Mouse (Mus musculus): ENCODE measurements around the gene Klhl29. TPM values are rescaled to one million over a fixed set of nuclear protein-coding genes. Genes with fewer than 3 reads are reported as not detected.

Gene Klhl29
- total RNA-seq, 2 experiments from 2014 or later = 27.1 to 27.5 TPM

GRCm38 (mm10) chr12:5255079-5255478 lies 120.4 kb downstream of the Klhl29 start:
- DNase-seq (ENCODE audit: low spot score in 2 of 2) = no peak

GRCm38 (mm10) chr12:5254246-5254982 lies 121.1 kb downstream of the Klhl29 start:
- no peak for DNase-seq (ENCODE audit: low spot score in 2 of 2)

- DNase-seq (ENCODE audit: low spot score in 2 of 2) = peak in 1 of 2 experiments; percentile 47
These were observed 122.0 kb downstream of the Klhl29 start for GRCm38 (mm10) chr12:5253289-5254005.

- no peak for DNase-seq (ENCODE audit: low spot score in 2 of 2)
These were observed 122.9 kb downstream of the Klhl29 start for GRCm38 (mm10) chr12:5252569-5252968.

DNA sequence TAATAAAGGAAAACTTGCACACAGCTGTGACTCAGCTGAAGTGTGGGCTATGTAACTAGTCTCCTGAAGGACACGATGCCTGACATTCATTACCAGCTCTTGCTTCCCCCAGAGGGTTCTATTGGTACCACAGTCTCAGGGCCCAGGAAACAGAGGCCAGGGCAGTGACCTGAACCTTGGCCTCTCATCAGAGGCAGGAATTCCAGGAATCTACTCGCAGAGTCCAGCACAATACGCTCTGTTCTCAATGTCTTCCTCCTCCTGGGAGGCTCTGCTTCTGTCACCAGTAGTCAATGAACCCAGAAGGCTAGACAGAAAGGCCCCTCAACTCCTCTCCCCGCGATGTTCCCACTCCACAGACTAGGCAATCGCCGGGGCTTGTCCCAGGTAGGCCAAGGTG lies 125.4 kb downstream of the Klhl29 start:
- no peak for DNase-seq (ENCODE audit: low spot score in 2 of 2)

GRCm38 (mm10) chr12:5249068-5249467 lies 126.4 kb downstream of the Klhl29 start:
- DNase-seq (ENCODE audit: low spot score in 2 of 2) = no peak

DNA sequence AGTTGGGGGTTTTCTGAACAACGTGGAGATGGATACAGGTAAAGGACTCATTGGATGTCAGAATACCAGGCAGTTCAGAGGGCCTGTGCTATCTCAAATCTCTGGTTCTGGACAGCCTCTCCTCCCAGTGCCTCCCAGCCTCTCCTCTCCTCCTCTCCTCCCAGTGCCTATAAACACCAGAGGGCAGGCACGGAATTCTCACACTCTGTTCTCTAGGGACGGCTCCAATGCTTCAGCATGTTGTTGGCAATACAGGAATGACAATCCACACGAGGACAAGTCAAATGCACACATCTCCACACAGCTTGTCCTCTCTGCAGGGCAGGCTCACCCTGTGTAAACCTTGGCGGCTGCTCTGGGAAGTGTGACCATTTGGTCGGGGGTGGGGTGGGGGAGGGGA lies 128.0 kb downstream of the Klhl29 start:
- no peak for DNase-seq (ENCODE audit: low spot score in 2 of 2)

DNA sequence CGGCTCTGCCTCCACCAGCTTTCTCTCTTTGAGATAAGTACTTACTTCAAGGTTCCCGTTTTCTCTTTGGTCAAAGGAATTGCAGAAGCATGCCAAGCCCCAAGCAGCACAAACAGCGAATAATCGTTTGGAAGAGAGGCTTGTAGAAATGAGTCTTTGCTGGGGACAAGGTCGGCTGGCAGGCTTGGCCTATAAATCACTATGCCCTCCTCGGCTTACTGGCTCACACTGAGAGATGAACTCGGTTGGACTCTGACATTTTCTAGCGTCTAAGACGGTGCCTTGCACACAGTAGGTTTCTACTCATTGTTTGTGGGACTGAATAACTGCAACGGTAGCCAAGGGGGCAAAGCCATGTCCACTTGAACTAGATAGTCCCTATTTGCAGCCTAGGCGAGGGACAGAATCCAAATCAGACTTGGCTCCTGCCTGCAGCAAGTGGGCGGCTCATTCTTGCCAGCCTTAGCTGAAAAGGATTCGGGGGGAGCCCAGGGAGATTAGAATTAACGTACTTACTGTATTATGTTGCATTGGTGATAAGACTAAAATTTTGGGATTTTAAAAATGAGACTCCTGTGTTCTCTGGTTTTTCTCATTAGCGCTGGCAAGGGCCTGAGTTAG lies 128.7 kb downstream of the Klhl29 start:
- DNase-seq (ENCODE audit: low spot score in 2 of 2) = peak; percentile 48 to 56

GRCm38 (mm10) chr12:5246193-5246621 lies 129.3 kb downstream of the Klhl29 start:
- no peak for DNase-seq (ENCODE audit: low spot score in 2 of 2)

- DNase-seq (ENCODE audit: low spot score in 2 of 2) = no peak
These were observed 130.3 kb downstream of the Klhl29 start for GRCm38 (mm10) chr12:5245207-5245597.

- DNase-seq (ENCODE audit: low spot score in 2 of 2) = no peak
These were observed 130.9 kb downstream of the Klhl29 start for GRCm38 (mm10) chr12:5244431-5245206.

GRCm38 (mm10) chr12:5243867-5244266 lies 131.6 kb downstream of the Klhl29 start:
- no peak for DNase-seq (ENCODE audit: low spot score in 2 of 2)

- DNase-seq (ENCODE audit: low spot score in 2 of 2) = no peak
These were observed 132.0 kb downstream of the Klhl29 start for GRCm38 (mm10) chr12:5243449-5243848.

- no peak for DNase-seq (ENCODE audit: low spot score in 2 of 2)
These were observed 132.7 kb downstream of the Klhl29 start for GRCm38 (mm10) chr12:5242551-5243330.

DNA sequence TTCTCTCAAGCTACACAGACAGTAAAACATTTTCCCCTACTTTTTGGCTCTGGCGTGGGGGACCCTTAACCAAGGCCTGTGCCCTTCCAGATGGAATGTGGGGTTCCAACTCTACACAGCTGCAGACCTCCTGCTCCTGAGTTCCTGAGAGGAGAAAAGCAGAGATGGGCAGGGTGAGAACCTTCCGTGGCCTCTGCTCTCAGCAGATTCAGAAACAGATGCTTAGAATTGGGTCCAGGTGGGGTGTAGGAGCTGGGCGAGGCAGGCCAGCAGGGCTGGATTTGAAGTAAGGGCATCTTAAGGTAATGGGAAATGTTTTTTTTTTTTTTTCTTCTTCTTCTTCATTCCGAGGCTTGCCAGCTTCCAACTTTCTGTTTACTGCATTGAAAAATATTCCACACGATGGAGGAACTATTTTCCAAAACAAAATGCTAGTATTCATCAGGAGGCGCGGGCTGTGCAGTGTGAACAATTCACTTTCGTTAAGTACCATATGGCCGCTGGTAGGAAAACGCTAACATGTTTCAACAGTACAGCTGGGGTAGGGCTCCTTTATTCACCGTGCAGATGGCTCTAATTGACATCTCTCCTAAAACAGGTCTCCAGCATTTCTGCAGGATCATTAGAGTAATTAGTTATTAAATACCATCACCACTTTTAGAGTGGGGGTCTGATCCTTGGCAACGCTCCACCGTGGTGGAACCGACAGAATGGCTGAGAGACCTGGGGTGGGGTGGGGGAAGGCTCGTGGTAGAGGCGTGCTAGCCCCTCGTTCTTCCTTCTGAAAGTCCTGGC lies 135.8 kb downstream of the Klhl29 start:
- DNase-seq (ENCODE audit: low spot score in 2 of 2) = peak in 1 of 2 experiments; percentile 45

- no peak for DNase-seq (ENCODE audit: low spot score in 2 of 2)
These were observed 138.4 kb downstream of the Klhl29 start for GRCm38 (mm10) chr12:5237078-5237477.

GRCm38 (mm10) chr12:5235596-5235995 lies 139.9 kb downstream of the Klhl29 start:
- no peak for DNase-seq (ENCODE audit: low spot score in 2 of 2)

DNA sequence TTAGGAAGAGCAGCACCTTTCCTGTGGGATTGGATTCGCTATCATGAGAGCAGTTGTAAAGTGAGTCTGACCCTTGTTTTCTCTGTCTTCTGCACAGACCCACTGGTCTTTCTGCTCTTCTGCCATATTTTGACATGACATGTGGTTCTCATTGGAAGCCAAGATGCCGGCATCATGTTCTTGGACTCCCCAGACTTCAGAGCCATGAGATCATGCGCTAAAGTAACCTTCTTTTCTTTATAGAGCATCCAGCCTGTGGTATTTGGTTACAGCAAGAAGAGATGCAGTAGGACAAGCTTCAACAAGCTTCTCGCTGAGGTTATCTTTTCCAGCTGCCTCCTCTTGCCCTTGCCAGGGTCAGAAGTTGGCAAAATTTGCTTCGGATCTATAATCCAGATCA lies 145.0 kb downstream of the Klhl29 start:
- DNase-seq (ENCODE audit: low spot score in 2 of 2) = no peak

Data from layer of hippocampus, postnatal 10 days (tissue).